Mouse (Mus musculus): ENCODE results near the gene Degs1. TPM values are rescaled to one million over a fixed set of nuclear protein-coding genes. Genes with fewer than 3 reads are reported as not detected.
A peak's percentile ranks its signal among the peaks of the same experiment; 100 is the strongest.

The Degs1 gene
- total RNA-seq, 2 experiments from 2014 or later: 33.6 to 70.1 TPM

- peak; percentile 64 for ATAC-seq (replicated peaks; ENCODE audit: poor library complexity)
These were observed 1.3 kb downstream of the Degs1 start for GRCm38 (mm10) chr1:182281251-182281711.

- no peak for ATAC-seq (replicated peaks; ENCODE audit: poor library complexity)
These were observed 2.0 kb downstream of the Degs1 start for GRCm38 (mm10) chr1:182280577-182280976.

DNA sequence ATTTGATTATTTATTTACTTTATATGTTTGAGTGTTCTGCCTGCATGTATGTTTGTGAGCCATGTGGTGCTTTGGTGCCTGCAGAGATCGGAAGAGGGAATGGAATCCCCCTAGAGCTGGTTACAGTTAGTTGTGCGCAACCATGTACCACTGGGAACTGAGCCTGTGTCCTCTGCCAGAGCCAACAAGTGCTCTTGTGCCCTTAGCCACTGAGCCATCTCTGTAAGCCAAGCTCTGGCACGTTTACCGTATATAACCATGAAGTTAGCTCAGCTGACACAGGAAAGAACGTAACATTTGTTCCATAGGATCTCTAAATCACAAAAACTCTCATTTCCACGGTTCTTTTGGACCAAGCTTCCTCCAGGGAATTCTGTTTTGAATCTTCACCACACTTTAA lies 2.6 kb downstream of the Degs1 start:
- no peak for ATAC-seq (replicated peaks; ENCODE audit: poor library complexity)

DNA sequence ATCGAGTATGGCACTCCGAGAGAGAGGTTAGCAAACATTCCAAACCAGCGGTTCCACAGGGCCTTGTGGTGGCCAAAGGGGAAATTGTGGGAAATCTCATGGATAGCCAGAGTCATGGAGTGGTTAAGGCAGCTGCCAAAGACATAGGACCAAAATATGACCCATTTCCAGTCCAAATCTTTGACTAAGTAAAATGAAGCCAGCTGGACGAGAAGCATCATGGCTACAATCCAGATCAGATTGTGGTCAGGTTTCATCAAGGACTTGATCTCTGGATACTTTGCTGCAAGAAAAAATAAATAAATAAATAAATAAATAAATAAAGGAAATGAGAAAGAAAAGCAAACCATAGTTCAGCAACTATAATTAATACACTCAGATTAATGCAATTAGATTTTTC lies 3.2 kb downstream of the Degs1 start:
- ATAC-seq (replicated peaks; ENCODE audit: poor library complexity): no peak

DNA sequence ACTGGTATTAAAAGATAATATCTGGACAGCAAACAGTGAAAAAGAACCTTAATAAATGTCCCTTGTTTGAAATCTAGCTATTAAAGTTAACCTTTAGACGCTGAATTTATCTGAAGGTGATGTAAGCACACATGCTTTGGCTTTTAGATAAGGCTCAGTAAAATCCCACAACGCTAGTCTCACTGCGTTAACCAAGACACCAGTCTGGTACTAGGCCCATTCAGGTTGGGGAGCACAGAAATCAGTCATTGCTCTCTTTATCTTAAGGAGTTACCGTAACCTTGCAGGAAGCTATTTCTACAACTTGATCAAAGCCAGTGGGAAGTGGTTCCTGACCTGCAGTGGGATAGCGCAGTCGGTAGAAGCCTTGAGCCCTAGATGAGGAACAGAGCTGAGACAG lies 7.5 kb downstream of the Degs1 start:
- no peak for ATAC-seq (replicated peaks; ENCODE audit: poor library complexity)

DNA sequence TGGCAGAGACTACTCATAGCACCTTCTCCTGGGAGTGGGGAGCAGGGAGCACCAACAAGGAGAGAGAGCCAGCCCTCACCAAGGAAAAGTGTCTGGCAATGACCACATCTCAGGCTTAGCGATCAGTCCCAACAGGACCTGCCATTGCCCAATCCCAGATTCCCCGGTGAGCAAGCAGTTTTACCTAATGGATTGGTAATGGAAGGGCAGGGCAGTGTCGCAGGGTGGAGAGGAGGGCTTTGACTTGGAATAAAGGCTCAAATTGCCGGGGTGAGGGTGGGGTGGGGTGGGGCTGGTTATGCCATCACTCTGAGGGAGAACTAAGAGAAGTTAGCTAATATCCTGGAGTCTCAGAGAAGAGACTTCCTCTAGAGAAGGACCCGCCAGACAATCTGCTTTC lies 11.0 kb downstream of the Degs1 start:
- peak; percentile 73 for ATAC-seq (replicated peaks; ENCODE audit: poor library complexity)

DNA sequence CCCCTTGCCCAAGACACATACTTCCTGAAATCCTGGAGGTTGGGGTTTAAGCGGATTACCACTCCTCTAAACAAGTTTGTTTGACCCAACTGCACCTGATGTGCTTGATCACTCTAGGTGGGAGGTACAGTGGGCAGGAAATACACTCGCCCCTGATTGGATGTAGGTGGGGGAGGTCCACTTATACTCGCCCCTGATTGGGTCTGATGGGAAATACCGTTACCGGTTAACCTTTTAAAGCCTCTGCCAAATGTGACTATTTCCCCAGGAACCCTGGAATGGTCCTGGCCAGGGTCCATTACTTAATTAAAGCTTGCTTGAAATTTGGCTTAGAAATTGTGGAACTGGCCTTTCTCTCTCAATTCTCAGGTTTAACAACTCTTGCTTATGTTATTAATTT lies 11.5 kb downstream of the Degs1 start:
- peak; percentile 32; the same call in 1 of the 2 replicates for ATAC-seq (replicated peaks; ENCODE audit: poor library complexity)

- ATAC-seq (replicated peaks; ENCODE audit: poor library complexity): no peak
These were observed 14.3 kb downstream of the Degs1 start for GRCm38 (mm10) chr1:182268317-182268716.

- no peak for ATAC-seq (replicated peaks; ENCODE audit: poor library complexity)
These were observed 16.5 kb downstream of the Degs1 start for GRCm38 (mm10) chr1:182266028-182266525.

GRCm38 (mm10) chr1:182256041-182256680 lies 26.4 kb downstream of the Degs1 start:
- ATAC-seq (replicated peaks; ENCODE audit: poor library complexity): no peak

GRCm38 (mm10) chr1:182255031-182255430 lies 27.6 kb downstream of the Degs1 start:
- ATAC-seq (replicated peaks; ENCODE audit: poor library complexity): peak; percentile 97

DNA sequence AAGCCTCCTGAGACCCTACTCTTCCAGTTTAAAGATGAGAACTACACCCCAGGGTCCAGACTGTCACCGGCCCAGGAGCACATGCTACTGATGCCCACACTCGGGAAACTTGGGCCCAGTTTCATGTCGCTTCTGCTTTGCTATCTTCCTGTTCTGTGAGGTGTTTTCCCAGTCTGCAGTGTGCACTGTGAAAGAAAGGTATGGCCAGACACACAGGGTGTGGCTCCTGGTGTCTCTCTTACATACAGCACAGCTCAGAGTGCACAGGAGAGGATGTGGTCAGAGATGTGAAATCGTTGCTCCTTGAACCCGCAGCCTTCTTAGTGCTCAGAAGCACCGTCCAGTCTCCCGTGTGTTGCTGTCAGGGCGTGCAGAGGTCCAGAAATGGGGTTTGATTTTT lies 28.0 kb downstream of the Degs1 start:
- peak; percentile 78 for ATAC-seq (replicated peaks; ENCODE audit: poor library complexity)

DNA sequence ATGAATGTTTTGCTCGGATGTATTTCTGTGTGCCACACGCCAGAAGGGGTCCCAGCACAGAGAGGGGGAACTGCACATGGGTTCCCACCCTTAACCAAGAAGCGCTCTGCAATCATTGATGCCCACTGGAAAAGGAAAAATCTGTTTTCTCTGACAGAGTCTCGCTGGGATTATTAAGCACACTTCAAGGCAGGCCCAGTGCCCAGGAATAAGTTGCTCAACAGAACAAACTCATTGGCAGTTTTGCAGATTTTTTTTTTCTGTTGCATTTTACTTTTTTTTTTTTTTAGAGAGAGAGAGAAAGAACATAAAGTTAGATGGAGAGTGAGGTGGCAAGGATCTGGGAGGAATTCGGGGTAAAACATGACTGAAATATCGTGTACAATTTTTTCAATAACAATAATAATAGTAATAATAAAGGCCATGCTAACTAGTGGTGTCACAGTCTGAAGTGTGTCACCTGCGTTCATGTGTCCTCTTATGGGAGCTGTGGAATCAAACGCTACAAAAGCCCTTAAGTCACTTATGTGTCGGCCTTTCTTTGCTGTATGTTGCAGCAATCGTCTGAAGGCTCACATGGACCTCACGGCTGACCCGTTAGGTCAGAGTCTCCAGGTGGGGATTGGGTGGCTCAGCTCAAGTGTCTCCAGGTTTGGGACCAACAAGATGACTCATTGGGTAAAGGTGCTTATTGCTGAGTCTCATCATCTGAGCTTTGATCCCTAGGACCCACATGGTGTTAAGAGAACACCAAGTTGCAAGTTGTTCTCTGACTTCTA lies 28.7 kb downstream of the Degs1 start:
- ATAC-seq (replicated peaks; ENCODE audit: poor library complexity): no peak

GRCm38 (mm10) chr1:182252534-182253171 lies 30.0 kb downstream of the Degs1 start:
- ATAC-seq (replicated peaks; ENCODE audit: poor library complexity): no peak

GRCm38 (mm10) chr1:182250734-182251133 lies 31.9 kb downstream of the Degs1 start:
- no peak for ATAC-seq (replicated peaks; ENCODE audit: poor library complexity)

GRCm38 (mm10) chr1:182249298-182249697 lies 33.3 kb downstream of the Degs1 start:
- ATAC-seq (replicated peaks; ENCODE audit: poor library complexity): 0 out of 2 replicates have a peak, but pooled peaks have one; percentile 26

- no peak for ATAC-seq (replicated peaks; ENCODE audit: poor library complexity)
These were observed 37.6 kb downstream of the Degs1 start for GRCm38 (mm10) chr1:182245003-182245402.

DNA sequence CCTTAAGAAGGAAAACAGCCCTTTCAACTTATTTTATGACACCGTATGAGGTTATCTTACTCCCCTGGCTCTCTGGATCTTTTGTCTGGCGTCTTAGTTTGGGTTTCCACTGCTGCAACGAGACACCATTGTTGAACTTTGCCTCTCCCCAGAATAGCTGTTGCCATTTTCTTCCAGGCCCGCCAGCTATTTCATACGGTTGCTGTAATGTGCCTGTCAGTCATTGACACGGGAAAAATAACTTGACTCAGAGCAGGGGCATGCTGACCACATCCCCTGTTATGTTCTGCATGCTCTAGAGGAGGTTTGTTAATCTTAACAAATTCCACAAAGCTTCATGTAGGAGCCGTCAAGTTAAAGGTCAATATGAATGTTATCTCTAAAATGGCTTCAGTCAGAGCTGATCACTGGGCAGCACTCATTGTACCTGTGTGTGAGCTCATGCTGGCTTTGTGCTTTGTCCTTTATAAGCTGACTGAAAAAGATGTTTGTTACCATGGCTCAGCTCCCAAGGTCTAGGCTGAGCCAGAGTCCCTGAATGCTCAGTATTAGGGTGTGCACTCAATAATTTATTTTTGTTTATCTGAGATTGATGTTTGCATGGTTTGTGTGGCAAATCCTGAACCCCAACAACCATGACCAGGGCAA lies 44.4 kb downstream of the Degs1 start:
- ATAC-seq (replicated peaks; ENCODE audit: poor library complexity): no peak

- ATAC-seq (replicated peaks; ENCODE audit: poor library complexity): no peak
These were observed 45.2 kb downstream of the Degs1 start for GRCm38 (mm10) chr1:182237386-182237785.

DNA sequence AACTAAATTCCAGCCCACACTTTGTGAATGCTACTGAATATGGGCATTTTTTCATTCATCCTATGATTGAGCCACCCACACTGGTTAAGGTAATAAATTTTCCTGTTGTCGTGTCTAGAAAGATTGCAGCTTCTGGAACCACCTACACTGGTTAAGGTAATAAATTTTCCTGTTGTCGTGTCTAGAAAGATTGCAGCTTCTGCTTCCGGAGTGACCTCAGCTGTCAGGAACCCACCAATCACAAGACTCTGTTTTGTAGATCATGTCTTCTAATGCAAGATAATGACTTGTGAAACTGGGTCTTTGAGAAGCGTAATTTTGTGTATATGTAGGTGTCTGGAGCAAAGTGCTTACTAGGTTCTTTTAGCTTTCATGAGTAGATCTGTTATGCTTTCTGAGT lies 47.4 kb downstream of the Degs1 start:
- ATAC-seq (replicated peaks; ENCODE audit: poor library complexity): no peak; the same call in 1 of the 2 replicates

DNA sequence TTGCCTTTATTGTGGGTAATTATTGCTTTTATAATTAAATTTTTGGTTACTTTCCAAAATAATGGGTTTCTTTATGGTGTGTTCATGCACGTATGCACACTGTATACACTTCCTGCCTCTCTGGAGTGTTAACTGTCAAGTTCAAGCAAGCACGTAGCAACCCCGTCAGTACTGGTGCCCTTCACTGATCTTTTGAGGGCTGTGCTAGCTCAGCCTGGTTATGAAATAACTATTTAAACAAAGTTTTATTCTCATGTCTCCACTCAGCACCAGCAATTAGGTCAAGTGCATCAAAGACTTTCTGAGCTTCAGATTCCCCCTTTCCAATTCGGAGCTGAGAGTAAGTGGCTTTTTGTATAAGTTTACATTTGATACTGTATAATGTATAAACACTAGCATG lies 53.2 kb downstream of the Degs1 start:
- ATAC-seq (replicated peaks; ENCODE audit: poor library complexity): no peak
